Mouse (Mus musculus): ENCODE measurements around the gene Nmral1.
"Not testable (repeated sequence)": the region's sequence is repeated elsewhere in the genome, so short reads cannot be mapped to it uniquely, and the experiment has no call there.

Nmral1 gene

DNA sequence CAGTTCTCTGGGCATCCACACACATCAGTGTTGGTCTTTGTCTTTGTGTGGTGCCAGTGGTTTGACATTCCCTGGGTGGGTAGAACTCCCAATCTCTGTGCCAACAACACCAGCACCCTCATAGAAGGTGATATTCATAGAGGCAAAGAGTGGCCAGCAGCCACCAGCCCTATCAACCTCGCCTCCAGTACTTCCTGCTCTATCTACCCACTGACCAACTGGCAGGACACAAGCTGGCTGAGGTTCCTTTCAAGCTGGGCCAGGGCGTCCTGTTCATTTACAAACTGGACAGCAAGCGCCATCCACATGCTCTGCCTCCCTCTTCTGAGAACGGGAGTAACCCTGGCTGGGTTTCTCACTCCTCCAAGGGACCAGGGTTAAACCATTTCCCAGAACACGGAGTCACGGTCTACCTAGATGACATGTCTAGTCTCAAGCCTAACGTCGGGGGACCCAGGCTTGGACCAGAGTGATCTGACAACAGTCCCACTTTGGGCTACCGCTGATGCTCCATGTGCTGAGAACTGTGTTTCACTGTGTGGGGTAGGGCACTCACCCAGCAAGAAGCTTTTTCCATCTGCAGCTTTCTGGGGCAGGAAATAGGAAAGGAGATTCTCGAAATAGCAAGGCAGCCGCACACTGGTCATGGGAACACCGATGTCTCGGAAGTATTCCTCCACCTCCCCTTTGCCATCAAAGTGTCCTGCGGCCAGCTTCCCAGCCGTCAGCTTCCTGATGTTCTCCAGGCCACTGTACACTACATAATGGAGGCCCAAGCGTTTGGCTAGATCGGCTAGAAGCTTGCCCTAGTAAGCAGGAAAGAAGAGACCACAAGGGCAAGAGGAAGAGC lies 5.1 kb downstream of the Nmral1 start:
- DNase-seq = peak; percentile 97

GRCm38 (mm10) chr16:4711173-4711572 lies 8.0 kb downstream of the Nmral1 start:
- DNase-seq = no peak

GRCm38 (mm10) chr16:4705541-4705940 lies 13.6 kb downstream of the Nmral1 start:
- DNase-seq = no peak

DNA sequence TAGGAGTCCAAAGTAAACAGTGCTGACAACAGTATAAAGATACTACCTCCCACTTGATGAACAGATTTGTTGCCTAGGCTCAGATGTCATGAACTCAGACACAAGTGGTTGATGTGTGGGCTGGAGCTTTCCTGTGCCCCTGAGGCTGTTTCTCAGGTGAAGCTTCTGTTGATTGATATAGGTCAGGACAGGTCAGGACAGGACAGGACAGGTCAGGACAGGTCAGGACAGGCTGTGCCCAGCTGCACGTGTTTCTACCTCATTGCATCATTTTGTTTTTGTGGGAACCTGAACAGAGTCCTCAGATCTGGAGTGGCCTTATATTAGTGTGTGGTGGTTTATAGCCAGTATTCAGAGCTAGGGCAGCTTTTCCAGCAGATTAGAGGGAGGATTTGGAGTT lies 16.5 kb downstream of the Nmral1 start:
- no peak for DNase-seq

DNA sequence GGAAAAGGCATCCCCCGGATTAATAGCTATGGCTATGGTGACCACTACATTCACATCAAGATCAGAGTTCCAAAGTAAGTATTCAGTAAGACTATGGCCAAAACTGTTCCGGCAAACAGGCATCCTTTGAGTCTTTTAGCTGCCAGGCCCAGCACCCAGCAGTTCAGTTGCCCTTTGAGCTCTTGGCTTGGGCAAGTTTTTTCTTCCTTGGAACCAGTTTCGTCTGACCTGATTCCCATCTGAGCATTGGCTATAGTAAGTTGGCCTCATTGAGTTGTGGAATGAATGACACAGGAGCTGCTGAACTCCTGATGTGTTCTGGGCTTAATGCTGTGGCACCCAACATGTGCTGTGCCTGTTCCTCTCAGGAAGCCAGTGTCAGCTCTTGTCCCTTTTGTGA lies 17.9 kb downstream of the Nmral1 start:
- DNase-seq = no peak

DNA sequence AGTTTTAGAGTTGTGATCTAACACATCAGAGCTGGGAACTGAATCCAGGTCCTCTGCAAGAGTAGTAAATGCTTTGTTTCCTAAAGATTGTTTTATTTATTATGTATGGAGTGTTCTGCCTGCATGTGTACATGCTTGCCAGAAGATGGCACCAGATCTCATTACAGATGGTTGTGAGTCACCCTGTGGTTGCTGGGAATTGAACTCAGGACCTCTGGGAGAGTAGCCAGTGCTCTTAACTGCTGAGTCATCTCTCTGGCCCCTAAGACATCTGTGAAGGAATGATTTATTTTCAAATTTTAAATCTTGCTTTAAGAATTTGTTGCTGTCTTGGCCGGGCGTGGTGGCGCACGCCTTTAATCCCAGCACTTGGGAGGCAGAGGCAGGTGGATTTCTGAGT lies 29.8 kb downstream of the Nmral1 start:
- DNase-seq = not testable (repeated sequence)

DNA sequence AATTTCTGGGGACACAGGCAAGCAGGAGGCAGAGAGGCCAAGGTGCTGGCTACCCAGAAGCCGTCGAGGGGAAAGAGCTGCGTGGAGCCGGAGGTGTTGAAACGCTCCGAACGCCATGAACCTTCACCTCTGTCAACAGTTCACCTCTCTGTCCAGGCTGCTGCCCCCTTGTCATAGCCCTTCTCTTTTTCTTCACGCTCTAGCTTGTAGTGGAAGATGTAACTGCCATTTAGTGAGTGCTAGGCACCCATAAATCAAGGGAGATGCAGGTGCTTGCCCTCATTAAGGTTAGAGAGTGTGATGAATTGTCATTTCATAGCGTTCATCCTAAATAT lies 34.7 kb downstream of the Nmral1 start:
- no peak for DNase-seq

- DNase-seq = peak; percentile 99
These were observed 35.3 kb downstream of the Nmral1 start for GRCm38 (mm10) chr16:4683581-4684456.

- DNase-seq = no peak
These were observed 36.0 kb downstream of the Nmral1 start for GRCm38 (mm10) chr16:4683193-4683580.

- DNase-seq = no peak
These were observed 36.5 kb downstream of the Nmral1 start for GRCm38 (mm10) chr16:4682628-4683179.

- DNase-seq = not testable (repeated sequence)
These were observed 38.2 kb downstream of the Nmral1 start for GRCm38 (mm10) chr16:4680922-4681455.

DNA sequence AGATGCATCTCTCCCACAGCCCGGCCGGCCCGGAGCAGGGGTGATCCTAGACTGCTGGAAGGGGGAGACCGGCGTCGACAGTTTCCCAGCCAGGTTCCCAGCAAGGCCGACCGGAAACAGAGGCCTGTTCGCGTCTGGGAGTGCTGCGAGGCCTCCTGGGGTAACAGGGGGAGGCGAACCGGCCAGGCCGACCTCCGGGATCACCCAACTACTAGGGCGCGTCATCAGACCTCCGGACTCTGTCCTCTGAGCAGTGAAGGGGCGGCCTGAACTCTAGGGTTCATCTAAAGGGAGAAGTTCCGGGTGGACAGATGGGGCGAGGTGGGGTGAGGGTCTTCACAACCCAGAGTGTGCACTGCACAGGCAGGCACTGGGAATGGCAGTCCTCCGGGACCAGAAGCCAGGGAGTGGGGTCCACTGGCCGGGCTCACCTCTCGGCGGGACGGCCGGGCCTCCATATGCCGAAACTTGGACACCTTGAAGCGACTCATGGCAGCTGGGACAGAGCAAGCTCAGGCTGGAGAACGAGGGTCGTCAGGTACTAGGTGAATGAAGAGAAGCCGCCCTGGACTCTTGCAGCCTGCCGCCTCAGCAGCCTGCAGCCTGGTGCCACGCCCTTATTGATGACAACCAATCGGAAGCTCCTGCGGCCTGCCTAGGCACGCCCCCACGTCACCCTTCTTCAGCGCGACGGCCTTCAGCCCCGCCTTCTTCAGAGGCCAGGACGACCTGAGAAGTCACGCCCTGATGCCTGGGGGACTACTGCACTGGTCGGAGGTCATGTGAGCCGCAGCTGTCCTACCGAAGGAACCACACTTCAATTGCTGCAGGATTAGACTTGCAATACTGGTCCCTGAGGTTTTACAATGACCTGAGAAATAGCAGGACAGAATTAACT lies 39.8 kb downstream of the Nmral1 start, which contains the start of gene Coro7:
TSS of gene Coro7 (minus strand) at position 657 of the 898 bp plus-strand sequence.
- DNase-seq = peak; percentile 100

GRCm38 (mm10) chr16:4678080-4678479 lies 41.1 kb downstream of the Nmral1 start:
- DNase-seq = no peak

DNA sequence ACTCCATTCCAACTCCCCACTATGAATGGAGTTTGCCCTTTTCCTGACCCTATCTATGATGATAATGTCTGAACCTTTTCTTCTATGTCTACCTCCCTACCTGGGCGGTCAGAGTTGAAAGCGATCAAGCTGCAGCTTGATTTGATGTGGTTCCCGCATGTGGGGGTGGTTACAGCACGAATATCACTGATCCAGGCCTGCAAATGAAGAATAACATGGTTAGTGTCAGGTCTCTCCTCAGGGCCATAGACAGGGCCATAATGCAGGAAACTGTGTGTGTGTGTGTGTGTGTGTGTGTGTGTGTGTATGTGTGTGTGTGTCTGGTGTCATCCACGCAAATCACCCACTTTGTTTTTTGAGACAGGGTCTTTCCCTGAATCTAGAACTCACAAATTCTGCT lies 42.3 kb downstream of the Nmral1 start:
- no peak for DNase-seq

GRCm38 (mm10) chr16:4674091-4674490 lies 45.1 kb downstream of the Nmral1 start:
- no peak for DNase-seq

GRCm38 (mm10) chr16:4670317-4670716 lies 48.8 kb downstream of the Nmral1 start:
- DNase-seq = no peak

GRCm38 (mm10) chr16:4667190-4667808 lies 51.9 kb downstream of the Nmral1 start:
- DNase-seq = peak; percentile 96

DNA sequence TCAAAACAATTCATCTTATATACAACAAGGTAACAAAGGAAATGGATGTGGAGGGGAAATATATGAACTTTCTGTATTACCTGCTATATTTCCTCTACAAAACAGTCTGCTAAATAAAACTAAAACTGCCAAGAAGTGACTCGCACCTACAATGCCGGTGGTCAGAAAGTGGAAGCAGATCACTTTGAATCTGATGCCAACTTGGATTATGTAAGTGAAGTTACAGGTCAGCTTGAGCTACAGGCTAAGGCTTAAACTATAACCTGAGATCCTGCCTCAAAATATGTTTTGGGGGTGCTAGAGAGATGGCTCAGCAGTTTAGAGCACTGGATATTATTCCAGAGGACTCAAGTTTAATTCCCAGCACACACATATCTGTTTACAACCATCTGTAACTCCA lies 53.4 kb downstream of the Nmral1 start:
- DNase-seq = no peak

DNA sequence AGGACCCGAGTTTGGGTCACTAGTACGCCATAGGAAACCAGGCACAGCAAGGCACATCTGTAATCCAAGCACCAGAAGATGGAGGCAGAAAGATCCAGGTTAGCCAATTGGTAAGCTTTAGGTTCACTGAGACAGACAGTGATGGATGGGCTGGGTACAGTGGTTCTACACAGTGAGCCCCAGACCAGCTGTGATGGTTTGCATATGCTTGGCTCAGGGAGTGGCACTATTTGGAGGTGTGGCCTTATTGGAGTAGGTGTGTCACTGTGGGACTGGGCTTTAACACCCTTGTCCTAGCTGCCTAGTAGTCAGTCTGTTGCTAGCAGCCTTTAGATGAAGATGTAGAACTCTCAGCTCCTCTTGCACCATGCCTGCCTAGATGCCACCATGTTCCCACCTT lies 55.4 kb downstream of the Nmral1 start:
- no peak for DNase-seq

DNA sequence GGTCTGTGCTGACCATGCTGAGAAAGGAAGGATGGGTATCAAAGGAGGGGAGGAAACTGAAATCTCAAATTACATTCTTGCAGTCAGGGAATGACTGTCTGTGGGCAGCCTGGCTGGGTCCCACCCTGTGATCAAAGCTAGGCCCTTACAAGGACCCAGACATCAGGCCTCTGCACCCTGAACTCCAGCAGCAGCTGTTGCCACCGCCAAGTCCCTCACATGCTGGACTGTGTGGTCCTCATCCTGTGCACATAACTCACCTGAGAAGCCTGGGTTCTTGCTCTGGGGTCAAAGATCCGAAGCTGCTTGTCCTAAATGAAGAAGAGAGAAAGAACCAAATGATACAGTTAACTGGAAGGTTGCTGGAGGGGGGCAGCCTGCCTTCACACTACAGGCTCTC lies 57.6 kb downstream of the Nmral1 start:
- no peak for DNase-seq

Data from heart, adult 11 months (tissue).